Mouse (Mus musculus): ENCODE results near the gene Aifm2. TPM values are rescaled to one million over a fixed set of nuclear protein-coding genes. Genes with fewer than 3 reads are reported as not detected.
A peak's percentile ranks its signal among the peaks of the same experiment; 100 is the strongest.

The Aifm2 gene
- polyA plus RNA-seq, 1 experiment = 261 TPM

GRCm38 (mm10) chr10:61781461-61782128, 66.5 kb downstream of the Aifm2 start:
- Histone ChIP-seq H3K27ac (replicated peaks; ENCODE audit: low read depth, low read length) (no peak overlapping the region), H3K4me3 (ENCODE audit: insufficient read depth, low read depth, low read length) (no peak overlapping the region), H3K4me1 (ENCODE audit: control insufficient read depth, insufficient read depth, insufficient read length, low read length) (0 out of 2 replicates have a peak, but pooled peaks cover 3% of the 10 kb centered on the region)

DNA sequence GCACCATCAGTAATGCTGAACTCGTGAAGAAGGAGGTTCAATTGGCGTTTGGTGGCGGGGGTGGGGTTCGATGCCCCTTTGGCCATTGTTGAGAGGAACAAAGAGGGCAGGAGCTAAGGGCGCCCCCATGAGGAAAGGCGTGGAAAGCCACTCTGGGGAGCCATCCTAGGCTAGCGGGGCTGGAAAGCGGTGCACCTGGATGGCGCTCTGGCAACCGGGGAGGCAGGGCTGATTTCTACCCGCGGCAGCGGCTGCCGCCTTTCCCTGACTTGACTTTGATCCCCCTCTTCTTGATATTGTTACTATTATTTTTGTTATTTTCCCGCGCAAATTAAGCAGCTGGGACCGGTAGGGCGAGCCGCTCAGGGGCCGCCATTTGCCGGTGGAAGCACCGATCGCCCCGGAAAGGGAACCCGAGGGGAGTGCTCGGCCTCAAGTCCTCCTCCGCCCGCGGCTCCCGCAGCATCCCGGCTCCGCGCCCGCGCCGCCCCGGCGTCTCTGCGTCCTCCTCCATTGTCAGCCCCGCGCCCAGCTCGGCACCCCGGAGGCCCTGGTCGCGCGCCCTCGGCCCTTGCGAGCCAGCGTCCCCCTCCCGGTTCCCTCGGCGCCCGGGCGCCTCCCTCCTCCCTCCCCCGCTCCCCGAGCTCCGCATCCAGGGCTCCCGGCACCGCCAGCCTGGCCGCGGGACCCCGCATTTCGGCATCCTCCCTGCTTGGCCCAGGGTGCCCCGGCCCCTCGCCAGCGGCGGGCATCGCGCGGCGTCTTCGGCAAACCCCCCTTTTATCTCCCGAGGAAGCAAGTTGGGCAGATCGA, 67.9 kb downstream of the Aifm2 start:
- Histone ChIP-seq H3K4me3 (ENCODE audit: insufficient read depth, low read depth, low read length) (peak overlapping the region; percentile 72), H3K4me1 (ENCODE audit: control insufficient read depth, insufficient read depth, insufficient read length, low read length) (0 out of 2 replicates have a peak, but pooled peaks cover 3% of the 10 kb centered on the region), H3K27ac (replicated peaks; ENCODE audit: low read depth, low read length) (no peak overlapping the region)

DNA sequence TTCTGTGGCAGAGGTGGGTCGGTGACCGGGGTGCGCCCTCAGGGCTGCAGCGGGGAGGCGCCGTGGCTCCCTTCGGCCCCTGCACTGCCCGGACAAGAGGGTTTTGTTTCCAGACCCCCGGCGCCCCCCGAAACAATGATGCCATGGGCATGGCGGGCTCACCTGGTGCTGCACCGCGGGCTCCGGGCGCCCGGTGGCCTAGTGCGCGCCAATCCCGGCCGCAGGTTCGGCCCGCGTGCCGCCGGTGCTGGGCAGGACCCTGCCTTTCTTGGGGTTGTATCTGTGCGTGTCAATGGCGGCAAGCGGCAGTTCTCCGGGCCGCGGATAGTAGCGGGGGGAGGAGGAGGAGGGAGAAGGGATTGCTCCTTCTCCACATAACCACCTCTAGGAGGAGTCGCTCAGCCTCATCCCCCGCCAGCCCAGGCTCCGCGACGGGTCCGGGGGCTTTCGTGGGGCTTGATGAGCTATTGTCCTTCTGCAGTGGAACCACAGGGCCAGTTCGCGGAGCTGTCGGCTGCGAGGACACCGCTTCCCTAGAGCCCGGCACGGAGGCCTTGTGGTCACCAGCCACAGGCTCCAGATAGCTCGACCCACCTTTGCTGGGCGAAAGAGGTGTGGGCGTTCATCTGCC, 68.7 kb downstream of the Aifm2 start, which contains the start of gene H2afy2:
Gene H2afy2 (minus strand): TSS at position 527 of the 631 bp plus-strand sequence.
- peak within 1 kb of the TSS; percentile 72 for H3K4me3 ChIP-seq (ENCODE audit: insufficient read depth, low read depth, low read length)
- 0 out of 2 replicates have a peak, but pooled peaks cover 3% of the 10 kb centered on the region for H3K4me1 ChIP-seq (ENCODE audit: control insufficient read depth, insufficient read depth, insufficient read length, low read length)
- H3K27ac ChIP-seq (replicated peaks; ENCODE audit: low read depth, low read length) = no peak within 1 kb of the TSS

DNA sequence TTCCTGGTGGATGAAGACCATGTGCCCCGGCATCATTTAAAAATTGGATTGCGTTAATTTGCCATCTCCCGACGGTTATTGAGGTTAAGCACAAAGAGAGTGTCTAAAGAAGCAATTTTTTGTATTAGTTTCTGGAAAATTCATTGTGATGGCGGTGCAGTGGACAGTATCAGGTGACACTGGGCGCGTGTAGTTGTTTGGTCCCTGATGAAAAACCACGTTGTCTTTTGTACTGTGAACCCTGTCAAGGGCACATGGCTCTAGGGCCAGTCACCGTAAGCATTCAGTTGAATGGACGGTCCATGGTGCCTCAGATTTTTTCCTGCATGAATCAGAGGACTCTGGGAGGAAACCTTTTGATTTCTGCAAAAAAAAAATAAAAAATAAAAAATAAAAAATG, 69.4 kb downstream of the Aifm2 start:
- Histone ChIP-seq H3K27ac (replicated peaks; ENCODE audit: low read depth, low read length) (no peak overlapping the region), H3K4me3 (ENCODE audit: insufficient read depth, low read depth, low read length) (no peak overlapping the region), H3K4me1 (ENCODE audit: control insufficient read depth, insufficient read depth, insufficient read length, low read length) (0 out of 2 replicates have a peak, but pooled peaks cover 3% of the 10 kb centered on the region)

DNA sequence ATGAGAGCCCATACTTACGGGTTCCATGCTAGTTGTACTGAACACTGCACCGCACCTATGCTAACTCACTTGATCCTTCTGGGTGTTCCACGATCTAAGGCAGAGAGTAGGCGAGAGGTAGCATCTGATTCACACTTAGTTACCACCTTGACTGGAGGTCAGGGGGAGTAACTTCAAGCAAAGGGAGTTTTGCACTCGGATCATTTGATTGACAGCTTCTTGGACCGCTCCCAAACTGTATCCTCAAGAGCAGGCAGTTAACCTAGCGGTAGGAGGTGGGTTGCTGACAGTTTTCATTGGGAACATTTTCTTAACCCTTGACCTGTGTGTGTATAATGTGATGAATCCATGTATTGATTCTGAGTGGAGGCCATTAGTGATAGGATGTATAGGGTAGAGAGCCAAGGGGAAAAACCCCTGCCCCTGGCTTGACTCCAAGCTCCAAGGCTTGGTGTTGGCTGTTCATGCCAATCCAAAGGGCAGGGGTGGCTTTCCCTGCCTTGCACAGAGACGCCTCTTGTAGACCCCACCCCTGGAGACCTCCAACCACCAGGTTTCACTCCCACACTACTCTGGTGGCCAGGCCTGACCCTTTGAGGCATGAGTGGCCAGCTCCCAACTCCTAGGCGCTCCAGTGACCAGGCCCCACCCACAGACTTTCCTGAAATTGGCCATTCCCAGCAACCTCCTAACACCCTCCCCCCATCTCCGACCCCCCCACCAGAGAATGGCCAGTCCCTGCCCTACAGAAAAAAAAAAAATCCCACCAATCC, 72.7 kb downstream of the Aifm2 start:
- no peak overlapping the region for H3K27ac ChIP-seq (replicated peaks; ENCODE audit: low read depth, low read length)
- no peak overlapping the region for H3K4me3 ChIP-seq (ENCODE audit: insufficient read depth, low read depth, low read length)
- H3K4me1 ChIP-seq (ENCODE audit: control insufficient read depth, insufficient read depth, insufficient read length, low read length) = 0 out of 2 replicates have a peak, but pooled peaks cover 3% of the 10 kb centered on the region

GRCm38 (mm10) chr10:61788499-61788898, 73.4 kb downstream of the Aifm2 start:
- Histone ChIP-seq H3K4me1 (ENCODE audit: control insufficient read depth, insufficient read depth, insufficient read length, low read length) (0 out of 2 replicates have a peak, but pooled peaks cover 3% of the 10 kb centered on the region), H3K4me3 (ENCODE audit: insufficient read depth, low read depth, low read length) (no peak overlapping the region), H3K27ac (replicated peaks; ENCODE audit: low read depth, low read length) (no peak overlapping the region)

Other genes starting within 250 kb of the Aifm2 start
- gene Lrrc20, start 239.5 kb upstream of the Aifm2 start, polyA plus RNA-seq (2012; ENCODE audit: insufficient read depth, insufficient read length, missing spikeins) = 9.1 and 11.6 TPM in 2 replicates
- gene Npffr1, start 119.8 kb upstream of the Aifm2 start, polyA plus RNA-seq (2012; ENCODE audit: insufficient read depth, insufficient read length, missing spikeins) = 0.42 and 0.99 TPM in 2 replicates
- 159 and 188 TPM in 2 replicates for gene Ppa1, start 66.7 kb upstream of the Aifm2 start, polyA plus RNA-seq (2012; ENCODE audit: insufficient read depth, insufficient read length, missing spikeins)
- gene Sar1a, start 35.0 kb upstream of the Aifm2 start, polyA plus RNA-seq (2012; ENCODE audit: insufficient read depth, insufficient read length, missing spikeins) = 79.8 and 89.1 TPM in 2 replicates
- 47.1 and 58.6 TPM in 2 replicates for gene Tysnd1, start 19.7 kb upstream of the Aifm2 start, polyA plus RNA-seq (2012; ENCODE audit: insufficient read depth, insufficient read length, missing spikeins)
- not detected in 2 replicates for gene H2afy2, start 68.9 kb downstream of the Aifm2 start, polyA plus RNA-seq (2012; ENCODE audit: insufficient read depth, insufficient read length, missing spikeins)